Mouse (Mus musculus) olfactory bulb, adult 2 months (tissue): Measurements from ENCODE around the gene Rnf212b.

Experiments used
- CTCF ChIP-seq: fragments of 200-500 bp; IDR thresholded peaks from 2 replicates; pipeline ENCODE4 v1.5.1; 2012; ENCODE audit warnings: low read depth, mild to moderate bottlenecking, low read length, moderate library complexity; ENCODE audit not compliant: insufficient read depth
- POLR2A ChIP-seq: fragments of 200-500 bp; IDR thresholded peaks from 2 replicates; pipeline ENCODE4 v1.6.1; 2012; ENCODE audit warnings: mild to moderate bottlenecking, low read depth, low read length, moderate library complexity; ENCODE audit not compliant: insufficient read depth

- TF ChIP-seq CTCF (no peak), POLR2A (0 out of 2 replicates have a peak, but pooled peaks have one; percentile 30)
Observed at GRCm38 (mm10) chr14:54883154-54884021, 69.4 kb downstream of the Rnf212b start, which contains the start of the genes Bcl2l2 and Gm20521.
